Mouse (Mus musculus): Measurements from ENCODE around the gene Zc3h12c.

Gene Zc3h12c

GRCm38 (mm10) chr9:52167084-52167483 is 1.3 kb downstream of the Zc3h12c start:
- DNase-seq (ENCODE audit: low read depth, low spot score) = no peak

GRCm38 (mm10) chr9:52165706-52166090 is 2.7 kb downstream of the Zc3h12c start:
- no peak for DNase-seq (ENCODE audit: low read depth, low spot score)

- DNase-seq (ENCODE audit: low read depth, low spot score) = no peak
These were observed 3.2 kb downstream of the Zc3h12c start for GRCm38 (mm10) chr9:52165076-52165705.

- no peak for DNase-seq (ENCODE audit: low read depth, low spot score)
These were observed 7.9 kb downstream of the Zc3h12c start for GRCm38 (mm10) chr9:52160512-52160911.

- DNase-seq (ENCODE audit: low read depth, low spot score) = no peak
These were observed 9.8 kb downstream of the Zc3h12c start for GRCm38 (mm10) chr9:52158561-52158960.

GRCm38 (mm10) chr9:52155417-52155816 is 13.0 kb downstream of the Zc3h12c start:
- DNase-seq (ENCODE audit: low read depth, low spot score) = no peak

GRCm38 (mm10) chr9:52154253-52154652 is 14.1 kb downstream of the Zc3h12c start:
- DNase-seq (ENCODE audit: low read depth, low spot score) = no peak

- no peak for DNase-seq (ENCODE audit: low read depth, low spot score)
These were observed 16.1 kb downstream of the Zc3h12c start for GRCm38 (mm10) chr9:52152076-52152826.

GRCm38 (mm10) chr9:52149768-52150167 is 18.6 kb downstream of the Zc3h12c start:
- no peak for DNase-seq (ENCODE audit: low read depth, low spot score)

- no peak for DNase-seq (ENCODE audit: low read depth, low spot score)
These were observed 19.1 kb downstream of the Zc3h12c start for GRCm38 (mm10) chr9:52149286-52149685.

- no peak for DNase-seq (ENCODE audit: low read depth, low spot score)
These were observed 19.5 kb downstream of the Zc3h12c start for GRCm38 (mm10) chr9:52148831-52149230.

GRCm38 (mm10) chr9:52148311-52148710 is 20.1 kb downstream of the Zc3h12c start:
- DNase-seq (ENCODE audit: low read depth, low spot score) = no peak

- no peak for DNase-seq (ENCODE audit: low read depth, low spot score)
These were observed 22.1 kb downstream of the Zc3h12c start for GRCm38 (mm10) chr9:52146241-52146640.

- DNase-seq (ENCODE audit: low read depth, low spot score) = no peak
These were observed 35.6 kb downstream of the Zc3h12c start for GRCm38 (mm10) chr9:52132771-52133170.

GRCm38 (mm10) chr9:52130348-52130747 is 38.0 kb downstream of the Zc3h12c start:
- no peak for DNase-seq (ENCODE audit: low read depth, low spot score)

- DNase-seq (ENCODE audit: low read depth, low spot score) = no peak
These were observed 43.1 kb downstream of the Zc3h12c start for GRCm38 (mm10) chr9:52125225-52125624.

GRCm38 (mm10) chr9:52119212-52119611 is 49.2 kb downstream of the Zc3h12c start:
- DNase-seq (ENCODE audit: low read depth, low spot score) = no peak

- no peak for DNase-seq (ENCODE audit: low read depth, low spot score)
These were observed 55.3 kb downstream of the Zc3h12c start for GRCm38 (mm10) chr9:52113091-52113490.

- no peak for DNase-seq (ENCODE audit: low read depth, low spot score)
These were observed 57.6 kb downstream of the Zc3h12c start for GRCm38 (mm10) chr9:52110738-52111137.

GRCm38 (mm10) chr9:52107161-52107560 is 61.2 kb downstream of the Zc3h12c start:
- no peak for DNase-seq (ENCODE audit: low read depth, low spot score)

- DNase-seq (ENCODE audit: low read depth, low spot score) = no peak
These were observed 62.9 kb downstream of the Zc3h12c start for GRCm38 (mm10) chr9:52105423-52105822.

GRCm38 (mm10) chr9:52104225-52104615 is 64.2 kb downstream of the Zc3h12c start:
- DNase-seq (ENCODE audit: low read depth, low spot score) = no peak

Measured in A20 (cell line).